Mouse (Mus musculus): ENCODE measurements around the gene Fcgr2b.
A peak's percentile ranks its signal among the peaks of the same experiment; 100 is the strongest.
"Not testable (repeated sequence)": the region's sequence is repeated elsewhere in the genome, so short reads cannot be mapped to it uniquely, and the experiment has no call there.

Gene Fcgr2b

GRCm38 (mm10) chr1:170976447-170976846, at the start of gene Fcgr2b:
Gene Fcgr2b (minus strand): TSS chr1:170976547.
- no peak for DNase-seq

GRCm38 (mm10) chr1:171019311-171019950, 43.1 kb upstream of the Fcgr2b start:
- DNase-seq: no peak

GRCm38 (mm10) chr1:171018737-171019136, 42.4 kb upstream of the Fcgr2b start, which contains the start of gene Fcgr4:
Gene Fcgr4 (plus strand): TSS chr1:171018920.
- no peak for DNase-seq

GRCm38 (mm10) chr1:171017468-171018158, 41.3 kb upstream of the Fcgr2b start:
- DNase-seq: no peak

GRCm38 (mm10) chr1:171016676-171017356, 40.5 kb upstream of the Fcgr2b start:
- DNase-seq: no peak

GRCm38 (mm10) chr1:171011733-171012132, 35.4 kb upstream of the Fcgr2b start:
- DNase-seq: no peak

GRCm38 (mm10) chr1:171006905-171007304, 30.6 kb upstream of the Fcgr2b start:
- DNase-seq: no peak

GRCm38 (mm10) chr1:171006335-171006734, 30.0 kb upstream of the Fcgr2b start:
- no peak for DNase-seq

- no peak for DNase-seq
Observed at GRCm38 (mm10) chr1:171005586-171005985, 29.2 kb upstream of the Fcgr2b start.

- no peak for DNase-seq
Observed at GRCm38 (mm10) chr1:171005081-171005480, 28.7 kb upstream of the Fcgr2b start.

- DNase-seq: no peak
Observed at GRCm38 (mm10) chr1:170999811-171000210, 23.5 kb upstream of the Fcgr2b start.

- DNase-seq: peak; percentile 45
Observed at GRCm38 (mm10) chr1:170997756-170998655, 21.7 kb upstream of the Fcgr2b start.

- DNase-seq: peak; percentile 74
Observed at GRCm38 (mm10) chr1:170996753-170997152, 20.4 kb upstream of the Fcgr2b start.

- no peak for DNase-seq
Observed at GRCm38 (mm10) chr1:170996034-170996433, 19.7 kb upstream of the Fcgr2b start.

- DNase-seq: peak; percentile 26
Observed at GRCm38 (mm10) chr1:170992550-170992949, 16.2 kb upstream of the Fcgr2b start.

GRCm38 (mm10) chr1:170989656-170990055, 13.3 kb upstream of the Fcgr2b start:
- DNase-seq: no peak

- no peak for DNase-seq
Observed at GRCm38 (mm10) chr1:170985861-170986260, 9.5 kb upstream of the Fcgr2b start.

- no peak for DNase-seq
Observed at GRCm38 (mm10) chr1:170985092-170985491, 8.7 kb upstream of the Fcgr2b start.

GRCm38 (mm10) chr1:170983066-170983465, 6.7 kb upstream of the Fcgr2b start:
- no peak for DNase-seq

GRCm38 (mm10) chr1:170982301-170982700, 6.0 kb upstream of the Fcgr2b start:
- DNase-seq: no peak

GRCm38 (mm10) chr1:170981679-170982078, 5.3 kb upstream of the Fcgr2b start:
- DNase-seq: not testable (repeated sequence)

- no peak for DNase-seq
Observed at GRCm38 (mm10) chr1:170978601-170979000, 2.3 kb upstream of the Fcgr2b start.

- DNase-seq: no peak
Observed at GRCm38 (mm10) chr1:170975751-170976161, 591 bp downstream of the Fcgr2b start.

Data from lung, postnatal 14 days (tissue).